Mouse (Mus musculus): ENCODE measurements around the gene Ttc7b. TPM values are rescaled to one million over a fixed set of nuclear protein-coding genes. Genes with fewer than 3 reads are reported as not detected.

Gene Ttc7b
- polyA plus RNA-seq, 1 experiment from 2014 or later = 7.0 TPM

GRCm38 (mm10) chr12:100516161-100516838, 4.3 kb downstream of the Ttc7b start:
- 96% methylated on average over 1 of the region's 1 CpGs for WGBS
- H3K4me1 ChIP-seq (ENCODE audit: control insufficient read depth, insufficient read depth, low read length) = peaks cover 8% of the 10 kb centered on the region

GRCm38 (mm10) chr12:100515493-100515892, 5.1 kb downstream of the Ttc7b start:
- H3K9me3 ChIP-seq (ENCODE audit: control insufficient read depth, low read length) = no peaks in the 10 kb centered on the region
- DNase-seq (ENCODE audit: low spot score) = no peak
- no peak overlapping the region for H3K4me3 ChIP-seq (ENCODE audit: low read depth, low read length)
- no peaks in the 10 kb centered on the region for H3K27me3 ChIP-seq (ENCODE audit: control insufficient read depth, insufficient read depth, low read length)
- no peak for ATAC-seq (ENCODE audit: insufficient number of reproducible peaks, low FRiP score, low TSS enrichment, low read depth)
- H3K27ac ChIP-seq (replicated peaks; ENCODE audit: low read depth, low read length) = no peak overlapping the region
- no peak overlapping the region for H3K4me2 ChIP-seq (ENCODE audit: low read depth, severe bottlenecking)
- 89% methylated on average over 4 of the region's 4 CpGs for WGBS
- H3K4me1 ChIP-seq (ENCODE audit: control insufficient read depth, insufficient read depth, low read length) = peaks cover 8% of the 10 kb centered on the region
- no peak overlapping the region for H3K9ac ChIP-seq (ENCODE audit: low read length)
- H3K36me3 ChIP-seq (ENCODE audit: control insufficient read depth, insufficient read depth, low read length) = peaks cover 2% of the 10 kb centered on the region; the same call in 1 of the 2 replicates

More at GRCm38 (mm10) chr12:100516161-100516838, 4.3 kb downstream of the Ttc7b start:
- Histone ChIP-seq H3K9me3 (ENCODE audit: control insufficient read depth, low read length) (no peaks in the 10 kb centered on the region), H3K27me3 (ENCODE audit: control insufficient read depth, insufficient read depth, low read length) (no peaks in the 10 kb centered on the region), H3K4me2 (ENCODE audit: low read depth, severe bottlenecking) (no peak overlapping the region), H3K27ac (replicated peaks; ENCODE audit: low read depth, low read length) (no peak overlapping the region), H3K4me3 (ENCODE audit: low read depth, low read length) (no peak overlapping the region), H3K9ac (ENCODE audit: low read length) (no peak overlapping the region), H3K36me3 (ENCODE audit: control insufficient read depth, insufficient read depth, low read length) (no peaks in the 10 kb centered on the region)
- no peak for DNase-seq (ENCODE audit: low spot score)
- no peak for ATAC-seq (ENCODE audit: insufficient number of reproducible peaks, low FRiP score, low TSS enrichment, low read depth)

- Histone ChIP-seq H3K27ac (replicated peaks; ENCODE audit: low read depth, low read length) (no peak overlapping the region), H3K27me3 (ENCODE audit: control insufficient read depth, insufficient read depth, low read length) (no peaks in the 10 kb centered on the region), H3K9me3 (ENCODE audit: control insufficient read depth, low read length) (no peaks in the 10 kb centered on the region), H3K9ac (ENCODE audit: low read length) (no peak overlapping the region), H3K4me2 (ENCODE audit: low read depth, severe bottlenecking) (no peak overlapping the region), H3K4me1 (ENCODE audit: control insufficient read depth, insufficient read depth, low read length) (peaks cover 4% of the 10 kb centered on the region), H3K4me3 (ENCODE audit: low read depth, low read length) (no peak overlapping the region), H3K36me3 (ENCODE audit: control insufficient read depth, insufficient read depth, low read length) (peaks cover 2% of the 10 kb centered on the region; the same call in 1 of the 2 replicates)
- 75% methylated on average over 1 of the region's 1 CpGs for WGBS
- ATAC-seq (ENCODE audit: insufficient number of reproducible peaks, low FRiP score, low TSS enrichment, low read depth) (no peak), DNase-seq (ENCODE audit: low spot score) (no peak)
These were observed 6.0 kb downstream of the Ttc7b start for GRCm38 (mm10) chr12:100514611-100515010.

- 91% methylated on average over 5 of the region's 5 CpGs for WGBS
- Histone ChIP-seq H3K4me2 (ENCODE audit: low read depth, severe bottlenecking) (no peak overlapping the region), H3K9ac (ENCODE audit: low read length) (no peak overlapping the region), H3K36me3 (ENCODE audit: control insufficient read depth, insufficient read depth, low read length) (peaks cover 2% of the 10 kb centered on the region; the same call in 1 of the 2 replicates), H3K27ac (replicated peaks; ENCODE audit: low read depth, low read length) (no peak overlapping the region), H3K4me3 (ENCODE audit: low read depth, low read length) (no peak overlapping the region), H3K27me3 (ENCODE audit: control insufficient read depth, insufficient read depth, low read length) (no peaks in the 10 kb centered on the region), H3K9me3 (ENCODE audit: control insufficient read depth, low read length) (no peaks in the 10 kb centered on the region), H3K4me1 (ENCODE audit: control insufficient read depth, insufficient read depth, low read length) (no peaks in the 10 kb centered on the region)
- ATAC-seq (ENCODE audit: insufficient number of reproducible peaks, low FRiP score, low TSS enrichment, low read depth) = no peak
- no peak for DNase-seq (ENCODE audit: low spot score)
These were observed 7.5 kb downstream of the Ttc7b start for GRCm38 (mm10) chr12:100513131-100513530.

GRCm38 (mm10) chr12:100512641-100513040, 8.0 kb downstream of the Ttc7b start:
- Histone ChIP-seq H3K4me2 (ENCODE audit: low read depth, severe bottlenecking) (no peak overlapping the region), H3K27ac (replicated peaks; ENCODE audit: low read depth, low read length) (no peak overlapping the region), H3K27me3 (ENCODE audit: control insufficient read depth, insufficient read depth, low read length) (no peaks in the 10 kb centered on the region), H3K36me3 (ENCODE audit: control insufficient read depth, insufficient read depth, low read length) (peaks cover 2% of the 10 kb centered on the region; the same call in 1 of the 2 replicates), H3K4me3 (ENCODE audit: low read depth, low read length) (no peak overlapping the region), H3K9me3 (ENCODE audit: control insufficient read depth, low read length) (no peaks in the 10 kb centered on the region), H3K9ac (ENCODE audit: low read length) (no peak overlapping the region), H3K4me1 (ENCODE audit: control insufficient read depth, insufficient read depth, low read length) (no peaks in the 10 kb centered on the region)
- DNase-seq (ENCODE audit: low spot score) (no peak), ATAC-seq (ENCODE audit: insufficient number of reproducible peaks, low FRiP score, low TSS enrichment, low read depth) (no peak)
- WGBS = 91% methylated on average over 9 of the region's 9 CpGs

- no peaks in the 10 kb centered on the region for H3K9me3 ChIP-seq (ENCODE audit: control insufficient read depth, low read length)
- no peaks in the 10 kb centered on the region for H3K4me1 ChIP-seq (ENCODE audit: control insufficient read depth, insufficient read depth, low read length)
- H3K4me2 ChIP-seq (ENCODE audit: low read depth, severe bottlenecking) = no peak overlapping the region
- H3K27ac ChIP-seq (replicated peaks; ENCODE audit: low read depth, low read length) = no peak overlapping the region
- ATAC-seq (ENCODE audit: insufficient number of reproducible peaks, low FRiP score, low TSS enrichment, low read depth) = no peak
- DNase-seq (ENCODE audit: low spot score) = no peak
- H3K27me3 ChIP-seq (ENCODE audit: control insufficient read depth, insufficient read depth, low read length) = no peaks in the 10 kb centered on the region
- peaks cover 2% of the 10 kb centered on the region; the same call in 1 of the 2 replicates for H3K36me3 ChIP-seq (ENCODE audit: control insufficient read depth, insufficient read depth, low read length)
- no peak overlapping the region for H3K9ac ChIP-seq (ENCODE audit: low read length)
- WGBS = 83% methylated on average over 9 of the region's 9 CpGs
- no peak overlapping the region for H3K4me3 ChIP-seq (ENCODE audit: low read depth, low read length)
These were observed 10.9 kb downstream of the Ttc7b start for GRCm38 (mm10) chr12:100509615-100510282.

GRCm38 (mm10) chr12:100508668-100509067, 12.0 kb downstream of the Ttc7b start:
- WGBS = 90% methylated on average over 5 of the region's 5 CpGs
- H3K9ac ChIP-seq (ENCODE audit: low read length) = no peak overlapping the region
- H3K4me2 ChIP-seq (ENCODE audit: low read depth, severe bottlenecking) = no peak overlapping the region
- H3K27ac ChIP-seq (replicated peaks; ENCODE audit: low read depth, low read length) = no peak overlapping the region
- peaks cover 2% of the 10 kb centered on the region; the same call in 1 of the 2 replicates for H3K36me3 ChIP-seq (ENCODE audit: control insufficient read depth, insufficient read depth, low read length)
- H3K9me3 ChIP-seq (ENCODE audit: control insufficient read depth, low read length) = no peaks in the 10 kb centered on the region
- no peaks in the 10 kb centered on the region for H3K4me1 ChIP-seq (ENCODE audit: control insufficient read depth, insufficient read depth, low read length)
- no peaks in the 10 kb centered on the region for H3K27me3 ChIP-seq (ENCODE audit: control insufficient read depth, insufficient read depth, low read length)
- no peak for DNase-seq (ENCODE audit: low spot score)
- ATAC-seq (ENCODE audit: insufficient number of reproducible peaks, low FRiP score, low TSS enrichment, low read depth) = no peak
- H3K4me3 ChIP-seq (ENCODE audit: low read depth, low read length) = no peak overlapping the region

GRCm38 (mm10) chr12:100505484-100505883, 15.1 kb downstream of the Ttc7b start:
- no peak for ATAC-seq (ENCODE audit: insufficient number of reproducible peaks, low FRiP score, low TSS enrichment, low read depth)
- Histone ChIP-seq H3K9me3 (ENCODE audit: control insufficient read depth, low read length) (no peaks in the 10 kb centered on the region), H3K27ac (replicated peaks; ENCODE audit: low read depth, low read length) (no peak overlapping the region), H3K4me3 (ENCODE audit: low read depth, low read length) (no peak overlapping the region), H3K27me3 (ENCODE audit: control insufficient read depth, insufficient read depth, low read length) (no peaks in the 10 kb centered on the region), H3K4me1 (ENCODE audit: control insufficient read depth, insufficient read depth, low read length) (no peaks in the 10 kb centered on the region), H3K9ac (ENCODE audit: low read length) (no peak overlapping the region), H3K36me3 (ENCODE audit: control insufficient read depth, insufficient read depth, low read length) (no peaks in the 10 kb centered on the region), H3K4me2 (ENCODE audit: low read depth, severe bottlenecking) (no peak overlapping the region)
- no peak for DNase-seq (ENCODE audit: low spot score)
- 94% methylated on average over 1 of the region's 1 CpGs for WGBS
